Mouse (Mus musculus): Measurements from ENCODE around the gene Thumpd3. TPM values are rescaled to one million over a fixed set of nuclear protein-coding genes. Genes with fewer than 3 reads are reported as not detected.
A peak's percentile ranks its signal among the peaks of the same experiment; 100 is the strongest.

Gene Thumpd3
- polyA plus RNA-seq, 1 experiment, result 5.4 TPM

- Histone ChIP-seq H3K36me3 (ENCODE audit: control insufficient read depth, insufficient read depth, low read length) (no peaks in the 10 kb centered on the region), H3K4me1 (ENCODE audit: control insufficient read depth, insufficient read depth, insufficient read length, low read length) (peaks cover 15% of the 10 kb centered on the region; the same call in 1 of the 2 replicates), H3K4me3 (ENCODE audit: low read depth, low read length) (no peak overlapping the region), H3K27ac (ENCODE audit: insufficient read depth, low read depth, low read length) (no peak overlapping the region), H3K27me3 (ENCODE audit: control insufficient read depth, insufficient read depth, low read length) (no peaks in the 10 kb centered on the region)
- 25% methylated on average over 2 of the region's 2 CpGs for WGBS
- TF ChIP-seq POLR2A (IDR thresholded peaks at IDR 0.05; ENCODE audit: low read depth, low read length), result no peak
- no peak for TF ChIP-seq CTCF (IDR thresholded peaks at IDR 0.05; ENCODE audit: extremely low read depth, insufficient read length, insufficient replicate concordance, low read depth, low read length)
Measured at GRCm38 (mm10) chr6:113011886-113012285, 34.1 kb upstream of the Thumpd3 start.

- 0 out of 2 replicates have a peak overlapping the region, but pooled peaks have one; percentile 8 for H3K27ac ChIP-seq (ENCODE audit: insufficient read depth, low read depth, low read length)
- no peak for TF ChIP-seq CTCF (IDR thresholded peaks at IDR 0.05; ENCODE audit: extremely low read depth, insufficient read length, insufficient replicate concordance, low read depth, low read length)
- no peak for TF ChIP-seq POLR2A (IDR thresholded peaks at IDR 0.05; ENCODE audit: low read depth, low read length)
Measured at GRCm38 (mm10) chr6:113012495-113012941, 33.5 kb upstream of the Thumpd3 start.

GRCm38 (mm10) chr6:113013550-113013949, 32.5 kb upstream of the Thumpd3 start:
- Histone ChIP-seq H3K27ac (ENCODE audit: insufficient read depth, low read depth, low read length) (no peak overlapping the region), H3K27me3 (ENCODE audit: control insufficient read depth, insufficient read depth, low read length) (no peaks in the 10 kb centered on the region), H3K36me3 (ENCODE audit: control insufficient read depth, insufficient read depth, low read length) (no peaks in the 10 kb centered on the region), H3K4me1 (ENCODE audit: control insufficient read depth, insufficient read depth, insufficient read length, low read length) (peaks cover 11% of the 10 kb centered on the region), H3K4me3 (ENCODE audit: low read depth, low read length) (no peak overlapping the region)
- 61% methylated on average over 4 of the region's 4 CpGs for WGBS
- TF ChIP-seq POLR2A (IDR thresholded peaks at IDR 0.05; ENCODE audit: low read depth, low read length), result no peak

More at GRCm38 (mm10) chr6:113012495-113012941, 33.5 kb upstream of the Thumpd3 start:
- Histone ChIP-seq H3K27me3 (ENCODE audit: control insufficient read depth, insufficient read depth, low read length) (no peaks in the 10 kb centered on the region), H3K36me3 (ENCODE audit: control insufficient read depth, insufficient read depth, low read length) (no peaks in the 10 kb centered on the region), H3K4me3 (ENCODE audit: low read depth, low read length) (no peak overlapping the region), H3K4me1 (ENCODE audit: control insufficient read depth, insufficient read depth, insufficient read length, low read length) (peaks cover 14% of the 10 kb centered on the region; the same call in 1 of the 2 replicates)
- 11% methylated on average over 6 of the region's 6 CpGs for WGBS

- WGBS, result 19% methylated on average over 12 of the region's 12 CpGs
- Histone ChIP-seq H3K27me3 (ENCODE audit: control insufficient read depth, insufficient read depth, low read length) (no peaks in the 10 kb centered on the region), H3K27ac (ENCODE audit: insufficient read depth, low read depth, low read length) (peak overlapping the region; percentile 1; the same call in 1 of the 2 replicates), H3K36me3 (ENCODE audit: control insufficient read depth, insufficient read depth, low read length) (no peaks in the 10 kb centered on the region), H3K4me3 (ENCODE audit: low read depth, low read length) (no peak overlapping the region), H3K4me1 (ENCODE audit: control insufficient read depth, insufficient read depth, insufficient read length, low read length) (peaks cover 8% of the 10 kb centered on the region)
- TF ChIP-seq CTCF (IDR thresholded peaks at IDR 0.05; ENCODE audit: extremely low read depth, insufficient read length, insufficient replicate concordance, low read depth, low read length) (no peak), POLR2A (IDR thresholded peaks at IDR 0.05; ENCODE audit: low read depth, low read length) (no peak)
Measured at GRCm38 (mm10) chr6:113017500-113018047, 28.5 kb upstream of the Thumpd3 start.

GRCm38 (mm10) chr6:113018139-113018538, 27.9 kb upstream of the Thumpd3 start:
- Histone ChIP-seq H3K4me1 (ENCODE audit: control insufficient read depth, insufficient read depth, insufficient read length, low read length) (peaks cover 7% of the 10 kb centered on the region), H3K27ac (ENCODE audit: insufficient read depth, low read depth, low read length) (no peak overlapping the region), H3K4me3 (ENCODE audit: low read depth, low read length) (no peak overlapping the region), H3K36me3 (ENCODE audit: control insufficient read depth, insufficient read depth, low read length) (no peaks in the 10 kb centered on the region), H3K27me3 (ENCODE audit: control insufficient read depth, insufficient read depth, low read length) (no peaks in the 10 kb centered on the region)
- TF ChIP-seq CTCF (IDR thresholded peaks at IDR 0.05; ENCODE audit: extremely low read depth, insufficient read length, insufficient replicate concordance, low read depth, low read length) (no peak), POLR2A (IDR thresholded peaks at IDR 0.05; ENCODE audit: low read depth, low read length) (no peak)
- WGBS, result 49% methylated on average over 6 of the region's 6 CpGs

GRCm38 (mm10) chr6:113024866-113025265, 21.2 kb upstream of the Thumpd3 start:
- TF ChIP-seq POLR2A (IDR thresholded peaks at IDR 0.05; ENCODE audit: low read depth, low read length) (no peak), CTCF (IDR thresholded peaks at IDR 0.05; ENCODE audit: extremely low read depth, insufficient read length, insufficient replicate concordance, low read depth, low read length) (no peak)
- Histone ChIP-seq H3K4me1 (ENCODE audit: control insufficient read depth, insufficient read depth, insufficient read length, low read length) (peaks cover 6% of the 10 kb centered on the region; the same call in 1 of the 2 replicates), H3K27me3 (ENCODE audit: control insufficient read depth, insufficient read depth, low read length) (no peaks in the 10 kb centered on the region), H3K4me3 (ENCODE audit: low read depth, low read length) (no peak overlapping the region), H3K27ac (ENCODE audit: insufficient read depth, low read depth, low read length) (no peak overlapping the region), H3K36me3 (ENCODE audit: control insufficient read depth, insufficient read depth, low read length) (no peaks in the 10 kb centered on the region)
- 24% methylated on average over 8 of the region's 8 CpGs for WGBS

- 93% methylated on average over 5 of the region's 5 CpGs for WGBS
Measured at GRCm38 (mm10) chr6:113025774-113026173, 20.3 kb upstream of the Thumpd3 start.

More at GRCm38 (mm10) chr6:113025774-113026173, 20.3 kb upstream of the Thumpd3 start:
- no peak overlapping the region for H3K4me3 ChIP-seq (ENCODE audit: low read depth, low read length)
- TF ChIP-seq CTCF (IDR thresholded peaks at IDR 0.05; ENCODE audit: extremely low read depth, insufficient read length, insufficient replicate concordance, low read depth, low read length) (no peak), POLR2A (IDR thresholded peaks at IDR 0.05; ENCODE audit: low read depth, low read length) (no peak)
- H3K27me3 ChIP-seq (ENCODE audit: control insufficient read depth, insufficient read depth, low read length), result no peaks in the 10 kb centered on the region
- no peaks in the 10 kb centered on the region for H3K36me3 ChIP-seq (ENCODE audit: control insufficient read depth, insufficient read depth, low read length)
- peaks cover 12% of the 10 kb centered on the region; the same call in 1 of the 2 replicates for H3K4me1 ChIP-seq (ENCODE audit: control insufficient read depth, insufficient read depth, insufficient read length, low read length)
- no peak overlapping the region for H3K27ac ChIP-seq (ENCODE audit: insufficient read depth, low read depth, low read length)
